Mouse (Mus musculus) kidney, adult 2 months (tissue): ENCODE data around the gene Dock7. TPM values are rescaled to one million over a fixed set of nuclear protein-coding genes. Genes with fewer than 3 reads are reported as not detected.

Source experiments
- DNase-seq: peaks from one replicate; pipeline ENCODE4 v3.0.0; 2021
- H3K27ac ChIP-seq: fragments of 200-500 bp; 2 replicates; pipeline ENCODE4 v1.5.1; 2012; ENCODE audit warnings: low read depth, low read length, control low read depth, inconsistent platforms; ENCODE audit not compliant: insufficient read depth
- H3K27me3 ChIP-seq: fragments of 200-500 bp; replicated peaks from 2 replicates; pipeline ENCODE4 v1.6.1; 2012; ENCODE audit warnings: mild to moderate bottlenecking, moderate library complexity, low read length, inconsistent platforms; ENCODE audit not compliant: control insufficient read depth, insufficient read depth
- H3K36me3 ChIP-seq: fragments of 200-500 bp; 2 replicates; pipeline ENCODE4 v1.6.1; 2012; ENCODE audit warnings: mild to moderate bottlenecking, moderate library complexity, low read length, inconsistent platforms; ENCODE audit not compliant: control insufficient read depth, insufficient read depth
- H3K4me1 ChIP-seq: fragments of 200-500 bp; 2 replicates; pipeline ENCODE4 v1.6.1; 2011; ENCODE audit warnings: low read length; ENCODE audit not compliant: control insufficient read depth, insufficient read depth
- H3K4me3 ChIP-seq: fragments of 200-500 bp; 2 replicates; pipeline ENCODE4 v1.5.1; 2011; ENCODE audit warnings: mild to moderate bottlenecking, low read depth, low read length, control low read depth; ENCODE audit not compliant: insufficient read depth
- CTCF ChIP-seq: fragments of 200-500 bp; conservative IDR thresholded peaks from 2 replicates; pipeline ENCODE4 v1.5.1; 2011; ENCODE audit warnings: low read depth, mild to moderate bottlenecking, control low read depth, low read length, moderate library complexity, mixed read lengths; ENCODE audit not compliant: insufficient read depth, insufficient read length
- POLR2A ChIP-seq: fragments of 200-500 bp; IDR thresholded peaks from one replicate; pipeline ENCODE4 v1.6.1; 2011; ENCODE audit warnings: low read depth, low read length, control low read depth
- WGBS: fragments of 180-500 bp; shearing (Covaris S2); methylation state at CpG from one replicate; pipeline ENCODE4 v1.1.7; 2018; 5-methylcytosine and 5-hydroxymethylcytosine counted together
- polyA plus RNA-seq: library from polyadenylated mRNA; depleted of rRNA; stranded (reverse); fragments of >200 nt; gene quantifications from 2 replicates; pipeline ENCODE4 v1.2.3, GENCODE M21; 2012

Gene Dock7
- polyA plus RNA-seq, 1 experiment, result 20.6 TPM

DNA sequence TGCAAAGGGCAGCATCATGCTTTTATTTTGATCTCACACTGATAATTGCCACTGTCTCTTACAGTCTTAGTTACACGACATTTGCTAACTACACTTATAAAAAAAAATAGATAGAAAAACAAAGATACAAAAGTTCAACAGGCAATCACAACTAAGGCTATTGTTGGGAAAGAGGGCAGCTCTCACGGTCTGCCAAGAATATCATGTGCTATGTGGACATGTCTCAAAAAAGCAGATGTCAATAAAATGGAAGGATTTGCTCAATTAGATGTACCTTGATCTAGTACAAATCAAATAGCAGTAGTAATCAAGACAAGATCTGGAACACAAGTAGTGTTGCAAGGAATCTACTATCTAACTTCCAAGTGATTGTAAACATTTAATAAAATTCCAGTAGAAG is 72.1 kb downstream of the Dock7 start:
- Histone ChIP-seq H3K27me3 (no peaks in the 10 kb centered on the region), H3K36me3 (no peaks in the 10 kb centered on the region), H3K4me3 (no peak overlapping the region), H3K4me1 (no peaks in the 10 kb centered on the region), H3K27ac (no peak overlapping the region)
- TF ChIP-seq CTCF, result no peak
- TF ChIP-seq POLR2A, result no peak
- no peak for DNase-seq
- 75% methylated on average over 2 of the region's 2 CpGs for WGBS

DNA sequence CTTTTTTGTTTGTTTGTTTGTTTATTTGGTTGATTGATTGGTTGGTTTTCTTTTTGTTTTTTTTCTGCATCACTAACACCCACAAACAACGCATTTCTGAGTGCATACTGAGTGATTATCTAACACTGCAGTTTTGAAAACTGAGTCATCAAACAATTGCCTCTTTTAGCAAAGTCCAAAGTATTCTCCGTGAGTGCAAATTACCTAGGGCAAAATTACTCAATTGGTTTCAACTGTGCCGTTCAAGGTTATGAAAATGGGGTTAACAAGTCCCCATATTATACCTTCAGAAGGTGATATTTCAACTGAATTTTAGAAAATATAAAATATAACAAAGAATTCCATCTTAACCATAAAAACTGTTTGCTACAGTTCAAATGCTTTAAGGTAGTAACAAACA is 74.2 kb downstream of the Dock7 start:
- no peaks in the 10 kb centered on the region for H3K36me3 ChIP-seq
- no peak for DNase-seq
- H3K27me3 ChIP-seq, result no peaks in the 10 kb centered on the region
- no peak overlapping the region for H3K4me3 ChIP-seq
- TF ChIP-seq POLR2A (no peak), CTCF (no peak)
- no peak overlapping the region for H3K27ac ChIP-seq
- H3K4me1 ChIP-seq, result no peaks in the 10 kb centered on the region
- WGBS, result 45% methylated on average over 3 of the region's 3 CpGs

DNA sequence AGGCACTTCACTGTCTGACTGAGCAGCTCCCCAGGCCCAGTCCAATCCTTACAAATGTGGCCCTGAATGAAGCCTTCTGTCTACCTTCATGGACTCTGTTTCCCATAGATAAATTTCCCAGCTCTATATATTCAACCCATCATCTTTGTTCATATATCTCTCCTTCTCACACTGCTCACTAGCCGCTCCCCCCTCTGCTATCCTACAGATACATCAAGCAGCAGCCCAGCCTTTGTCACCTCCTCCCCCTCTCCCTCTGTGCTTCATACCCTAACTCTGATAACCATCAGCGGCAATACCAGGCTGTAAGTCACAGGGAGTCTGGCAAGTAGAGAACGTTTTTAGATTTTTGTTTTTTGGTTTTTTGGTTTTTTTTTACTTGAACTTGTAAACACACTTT is 75.9 kb downstream of the Dock7 start:
- no peak overlapping the region for H3K27ac ChIP-seq
- no peak for DNase-seq
- no peaks in the 10 kb centered on the region for H3K27me3 ChIP-seq
- 79% methylated on average over 3 of the region's 3 CpGs for WGBS
- TF ChIP-seq POLR2A, result no peak
- TF ChIP-seq CTCF, result no peak
- no peaks in the 10 kb centered on the region for H3K4me1 ChIP-seq
- H3K4me3 ChIP-seq, result no peak overlapping the region
- H3K36me3 ChIP-seq, result no peaks in the 10 kb centered on the region

DNA sequence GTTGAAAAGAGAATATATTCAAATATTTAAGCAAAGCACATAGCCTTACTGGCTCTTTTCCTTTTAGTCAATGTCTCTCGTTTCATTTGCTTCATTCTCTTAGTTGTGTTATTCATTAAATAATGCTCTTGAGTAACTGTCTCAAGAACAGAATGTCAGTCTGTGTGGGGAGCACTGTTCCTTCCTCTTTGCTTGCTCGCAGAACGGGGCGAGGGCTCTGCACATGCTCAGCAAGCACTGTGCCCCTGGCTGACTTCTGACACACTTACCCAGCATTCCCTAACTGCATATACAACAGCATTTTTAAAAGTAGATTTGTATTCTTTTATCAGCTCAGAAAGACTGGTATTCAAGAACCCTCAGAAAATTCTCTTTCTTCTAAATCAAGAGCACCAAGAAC is 87.8 kb downstream of the Dock7 start:
- H3K4me3 ChIP-seq, result no peak overlapping the region
- peak; percentile 57 for DNase-seq

DNA sequence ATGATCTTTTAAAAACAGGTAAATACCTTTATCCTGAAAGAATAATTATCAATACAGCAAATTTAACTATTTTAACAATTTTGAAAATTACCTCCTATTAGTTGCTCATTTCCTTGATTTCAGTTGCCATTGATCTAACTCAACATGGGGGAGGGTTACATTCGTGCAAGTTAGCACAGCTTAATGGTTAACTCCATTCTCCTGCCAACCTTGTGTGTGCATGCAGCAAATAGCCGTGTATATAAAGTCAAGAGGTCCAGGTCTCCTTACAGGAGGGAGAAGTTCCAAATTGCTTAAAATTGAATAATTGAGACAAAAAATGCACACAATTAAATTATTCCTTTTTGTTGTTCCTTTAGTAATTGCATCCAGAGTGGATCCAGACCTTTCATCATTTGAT is 90.0 kb downstream of the Dock7 start, which contains the start of gene Angptl3:
Gene Angptl3, plus strand, starts transcription at position 269 of the 400 bp plus-strand sequence.
- Histone ChIP-seq H3K27ac (no peak within 1 kb of the TSS), H3K4me3 (no peak within 1 kb of the TSS), H3K36me3 (no peaks in the 10 kb centered on the region), H3K4me1 (peaks cover 6% of the 10 kb centered on the region), H3K27me3 (no peaks in the 10 kb centered on the region)
- no peak for TF ChIP-seq CTCF
- TF ChIP-seq POLR2A, result no peak
- peak; percentile 86 for DNase-seq
- 25% methylated on average over 2 of the region's 2 CpGs for WGBS

More for the DNA sequence above, 87.8 kb downstream of the Dock7 start:
- no peak for TF ChIP-seq CTCF
- TF ChIP-seq POLR2A, result no peak
- H3K4me1 ChIP-seq, result peaks cover 6% of the 10 kb centered on the region
- H3K36me3 ChIP-seq, result no peaks in the 10 kb centered on the region
- no peak overlapping the region for H3K27ac ChIP-seq
- 28% methylated on average over 4 of the region's 4 CpGs for WGBS
- H3K27me3 ChIP-seq, result no peaks in the 10 kb centered on the region

DNA sequence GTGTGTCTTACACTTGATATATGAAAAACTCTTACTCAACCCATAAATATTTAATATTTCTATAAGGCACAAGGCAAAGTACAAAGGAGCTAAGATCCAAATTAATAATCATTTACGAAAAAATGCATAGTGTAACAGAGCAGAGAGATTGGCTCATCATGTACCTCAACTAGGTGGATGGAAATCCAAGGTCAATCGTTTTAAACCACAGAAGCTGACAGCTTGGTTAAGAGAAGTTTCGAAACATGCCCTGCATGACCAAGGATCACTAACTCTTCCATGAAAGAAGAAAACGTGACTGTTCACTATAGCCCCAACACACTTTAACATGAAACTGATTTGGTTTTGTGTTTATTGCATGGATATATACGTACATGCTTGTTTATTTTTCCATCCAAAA is 92.3 kb downstream of the Dock7 start:
- peak; percentile 4 for DNase-seq
- Histone ChIP-seq H3K36me3 (no peaks in the 10 kb centered on the region), H3K27me3 (no peaks in the 10 kb centered on the region), H3K4me3 (no peak overlapping the region), H3K27ac (no peak overlapping the region), H3K4me1 (peaks cover 6% of the 10 kb centered on the region)
- TF ChIP-seq POLR2A (no peak), CTCF (no peak)
- 85% methylated on average over 5 of the region's 5 CpGs for WGBS

DNA sequence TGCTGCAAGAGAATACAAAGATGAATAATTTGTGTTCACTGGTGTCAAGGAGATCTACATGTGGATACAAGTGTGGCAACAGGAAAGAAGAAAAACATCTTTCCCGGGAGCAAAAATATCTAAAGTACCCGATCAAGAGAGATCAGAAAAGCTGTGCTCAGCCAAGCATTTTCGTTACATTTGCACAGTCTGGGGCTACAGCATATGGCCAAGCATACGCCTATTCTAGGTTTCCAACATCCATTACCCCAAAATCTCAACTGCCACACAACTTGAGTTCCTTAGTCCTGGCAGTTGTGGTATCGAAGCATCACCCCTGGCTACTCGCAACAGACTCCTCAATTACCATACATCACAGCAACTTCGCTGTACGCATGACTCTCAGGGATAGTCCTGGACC is 98.5 kb downstream of the Dock7 start:
- TF ChIP-seq POLR2A, result no peak
- TF ChIP-seq CTCF, result no peak
- Histone ChIP-seq H3K4me3 (no peak overlapping the region), H3K4me1 (no peaks in the 10 kb centered on the region), H3K27me3 (no peaks in the 10 kb centered on the region), H3K36me3 (no peaks in the 10 kb centered on the region), H3K27ac (no peak overlapping the region)
- no peak for DNase-seq
- WGBS, result 88% methylated on average over 8 of the region's 8 CpGs
